Mouse (Mus musculus) forebrain, embryonic 13.5 days (tissue): ENCODE measurements at regions not wholly inside any gene's neighbourhood (a gene's known extent, or its start where the extent isn't known, plus 50 kb on each side); places are given as distances from the start of the nearest gene placed in this dataset.

Experiments used
- ATAC-seq: fragments of 200-750 bp; cut with Nextera tagmentation; 2 replicates; pipeline ENCODE4 v1.8.0; 2017
- H3K27ac ChIP-seq: fragments of 300-500 bp; sonication (generic); 2 replicates; pipeline ENCODE4 v1.5.1; 2015; ENCODE audit warnings: inconsistent platforms, mild to moderate bottlenecking, moderate library complexity
- H3K27me3 ChIP-seq: fragments of 300-500 bp; sonication (generic); 2 replicates; pipeline ENCODE4 v1.6.1; 2015; ENCODE audit warnings: mild to moderate bottlenecking, inconsistent platforms
- H3K36me3 ChIP-seq: fragments of 300-500 bp; sonication (generic); 2 replicates; pipeline ENCODE4 v1.6.1; 2015; ENCODE audit warnings: mild to moderate bottlenecking, inconsistent platforms; ENCODE audit not compliant: poor library complexity, severe bottlenecking
- H3K4me1 ChIP-seq: fragments of 300-500 bp; sonication (generic); 2 replicates; pipeline ENCODE4 v1.6.1; 2015; ENCODE audit warnings: inconsistent platforms
- H3K4me2 ChIP-seq: fragments of 300-500 bp; sonication (generic); 2 replicates; pipeline ENCODE4 v1.6.1; 2015; ENCODE audit warnings: inconsistent platforms, mild to moderate bottlenecking, moderate library complexity
- H3K4me3 ChIP-seq: fragments of 300-500 bp; sonication (generic); 2 replicates; pipeline ENCODE4 v1.5.1; 2015; ENCODE audit warnings: mild to moderate bottlenecking, inconsistent platforms
- H3K9ac ChIP-seq: fragments of 300-500 bp; sonication (generic); 2 replicates; pipeline ENCODE4 v1.6.1; 2015; ENCODE audit warnings: mild to moderate bottlenecking, inconsistent platforms
- H3K9me3 ChIP-seq: fragments of 300-500 bp; sonication (generic); replicated peaks from 2 replicates; pipeline ENCODE4 v1.6.1; 2016; ENCODE audit warnings: inconsistent platforms
- WGBS: fragments of 180-500 bp; shearing (Covaris S2); methylation state at CpG from one replicate; pipeline ENCODE4 v1.1.7; 2015; 5-methylcytosine and 5-hydroxymethylcytosine counted together

DNA sequence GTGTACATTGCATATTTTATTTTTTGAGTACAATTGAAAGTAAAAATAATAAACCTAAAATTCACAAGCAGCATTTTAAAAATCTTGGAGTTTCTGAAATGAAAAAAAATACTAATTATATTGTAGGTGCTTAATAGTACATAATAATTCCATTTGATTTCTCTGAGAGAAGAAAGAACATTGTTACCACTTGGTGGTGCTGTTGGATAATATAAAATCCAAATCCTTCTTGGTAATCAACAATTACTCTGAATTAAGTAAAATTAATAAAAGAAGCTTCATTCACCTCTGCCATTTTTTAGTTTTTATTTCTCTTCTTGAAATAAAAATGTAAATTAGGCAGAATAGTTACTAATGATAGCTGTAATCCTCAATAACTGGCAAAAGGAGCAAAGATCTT, 563.2 kb upstream of the Pcdh20 start:
- Histone ChIP-seq H3K36me3 (no peaks in the 10 kb centered on the region), H3K4me1 (no peaks in the 10 kb centered on the region), H3K9ac (no peak overlapping the region), H3K9me3 (no peaks in the 10 kb centered on the region; the same call in 1 of the 2 replicates), H3K27ac (no peak overlapping the region), H3K27me3 (no peaks in the 10 kb centered on the region), H3K4me3 (no peak overlapping the region), H3K4me2 (no peak overlapping the region)
- no peak for ATAC-seq

DNA sequence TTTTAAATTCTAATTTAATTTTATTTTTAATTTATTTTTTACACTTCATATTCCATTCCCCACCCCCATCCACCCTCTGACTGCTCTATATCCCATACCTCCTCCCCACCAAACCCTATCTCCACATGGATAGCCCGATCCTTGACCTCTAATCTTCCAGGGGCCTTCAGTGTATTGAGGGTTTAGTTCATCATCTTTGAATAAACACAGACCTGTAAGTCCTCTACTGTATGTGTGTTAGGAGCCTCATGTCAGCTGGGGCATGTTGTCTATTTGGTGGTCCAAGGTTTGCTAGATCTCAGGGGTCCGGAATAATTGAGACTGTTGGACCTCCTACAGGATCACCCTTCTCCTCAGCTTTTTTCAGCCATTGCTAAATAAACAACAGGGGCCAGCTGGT, 540.2 kb upstream of the Pcdh20 start:
- H3K27ac ChIP-seq: no peak overlapping the region
- H3K4me3 ChIP-seq: no peak overlapping the region
- no peaks in the 10 kb centered on the region for H3K27me3 ChIP-seq
- no peaks in the 10 kb centered on the region for H3K4me1 ChIP-seq
- no peak for ATAC-seq
- no peaks in the 10 kb centered on the region for H3K9me3 ChIP-seq
- H3K4me2 ChIP-seq: no peak overlapping the region
- H3K9ac ChIP-seq: no peak overlapping the region
- 92% methylated on average over 2 of the region's 2 CpGs for WGBS
- no peaks in the 10 kb centered on the region for H3K36me3 ChIP-seq

DNA sequence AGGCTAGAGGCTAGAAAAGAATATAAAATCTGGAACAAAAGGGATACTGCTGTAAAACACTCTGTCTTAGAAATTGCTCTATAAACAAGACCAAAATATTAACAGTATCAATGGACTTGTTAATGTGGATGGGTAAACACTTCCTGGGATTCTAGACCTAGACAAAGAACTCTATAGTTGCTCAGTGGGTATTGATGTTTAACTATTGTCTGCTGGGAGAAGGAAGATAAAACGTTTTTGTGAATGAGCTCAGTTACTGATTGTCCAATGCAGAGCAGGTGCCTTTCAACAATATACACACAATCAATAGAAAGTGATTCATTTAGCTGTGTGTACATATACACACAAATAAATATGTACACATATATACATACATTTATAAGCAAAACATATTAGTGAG, 538.5 kb upstream of the Pcdh20 start:
- Histone ChIP-seq H3K27ac (no peak overlapping the region), H3K27me3 (no peaks in the 10 kb centered on the region), H3K36me3 (no peaks in the 10 kb centered on the region), H3K9ac (no peak overlapping the region), H3K4me3 (no peak overlapping the region), H3K4me2 (no peak overlapping the region), H3K4me1 (no peaks in the 10 kb centered on the region), H3K9me3 (no peaks in the 10 kb centered on the region)
- ATAC-seq: no peak
- 29% methylated on average over 1 of the region's 1 CpGs for WGBS

DNA sequence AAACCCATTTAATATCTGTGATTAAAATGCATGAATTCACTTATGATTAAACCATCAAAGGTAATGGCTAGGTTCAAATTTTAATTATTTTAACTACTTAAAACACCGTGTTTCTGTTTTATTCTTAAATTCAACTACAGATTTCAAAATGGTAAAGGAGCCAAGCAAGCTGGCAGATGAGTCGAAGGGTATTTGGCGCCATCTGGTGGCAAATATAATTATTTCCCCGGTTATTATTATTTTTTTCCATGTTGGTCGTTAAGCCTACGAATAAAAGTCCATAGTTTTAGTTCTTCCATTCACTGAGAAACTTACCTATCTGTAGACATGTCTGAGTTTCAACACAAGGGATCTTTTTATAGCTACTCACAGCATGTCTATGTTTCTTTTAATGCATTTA, 510.7 kb upstream of the Pcdh20 start:
- H3K4me1 ChIP-seq: no peaks in the 10 kb centered on the region
- H3K9ac ChIP-seq: no peak overlapping the region
- no peaks in the 10 kb centered on the region for H3K9me3 ChIP-seq
- no peak overlapping the region for H3K4me3 ChIP-seq
- no peaks in the 10 kb centered on the region for H3K27me3 ChIP-seq
- H3K27ac ChIP-seq: no peak overlapping the region
- no peak overlapping the region for H3K4me2 ChIP-seq
- ATAC-seq: 0 out of 2 replicates have a peak, but pooled peaks have one; percentile 10
- H3K36me3 ChIP-seq: no peaks in the 10 kb centered on the region
- 12% methylated on average over 6 of the region's 6 CpGs for WGBS

DNA sequence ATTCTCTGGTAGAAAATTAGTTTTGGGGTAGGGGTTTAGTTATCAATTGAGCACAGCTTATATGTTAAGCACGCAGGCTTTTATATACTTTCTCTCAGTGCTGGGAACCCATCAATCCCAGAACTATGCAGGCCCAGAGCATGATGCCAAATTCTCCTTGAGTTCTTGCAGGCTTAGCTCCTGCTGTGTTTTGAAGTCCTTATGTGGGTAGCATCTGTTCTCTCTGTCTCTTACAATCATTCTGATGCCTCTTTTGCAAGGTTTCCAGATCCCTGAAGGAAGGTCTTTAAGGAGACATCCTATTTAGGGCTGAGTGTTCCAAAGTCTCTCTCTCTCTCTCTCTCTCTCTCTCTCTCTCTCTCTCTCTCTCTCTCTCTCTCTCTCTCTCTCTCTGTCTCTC, 504.8 kb upstream of the Pcdh20 start:
- H3K27me3 ChIP-seq: no peaks in the 10 kb centered on the region
- no peak for ATAC-seq

DNA sequence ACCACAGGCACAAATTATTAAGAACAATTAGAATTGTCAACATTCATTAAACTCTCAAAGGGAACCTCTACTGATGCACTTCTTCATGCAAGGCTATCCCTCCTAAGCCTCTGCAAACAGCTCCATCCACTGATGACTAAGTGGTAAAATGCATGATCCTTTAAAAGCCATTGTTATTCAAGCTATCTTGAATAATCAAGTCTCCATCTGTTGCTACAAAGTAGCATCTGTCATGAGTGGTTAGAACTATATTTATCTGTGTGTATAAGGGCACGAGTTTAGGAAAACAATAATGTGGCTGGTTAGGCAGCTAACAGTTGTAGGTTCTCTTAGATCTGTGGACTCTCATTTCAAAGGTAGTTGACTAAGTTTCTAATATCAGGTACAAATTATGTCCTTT, 463.4 kb upstream of the Pcdh20 start:
- Histone ChIP-seq H3K4me2 (no peak overlapping the region), H3K27me3 (no peaks in the 10 kb centered on the region), H3K9ac (no peak overlapping the region), H3K27ac (no peak overlapping the region), H3K36me3 (no peaks in the 10 kb centered on the region), H3K4me1 (no peaks in the 10 kb centered on the region), H3K9me3 (no peaks in the 10 kb centered on the region), H3K4me3 (no peak overlapping the region)
- 65% methylated on average over 1 of the region's 1 CpGs for WGBS
- no peak for ATAC-seq

More for the DNA sequence above, 504.8 kb upstream of the Pcdh20 start:
- Histone ChIP-seq H3K9ac (no peak overlapping the region), H3K36me3 (no peaks in the 10 kb centered on the region), H3K4me2 (no peak overlapping the region), H3K4me3 (no peak overlapping the region), H3K4me1 (no peaks in the 10 kb centered on the region), H3K27ac (no peak overlapping the region), H3K9me3 (no peaks in the 10 kb centered on the region)
- whole genome bisulfite sequencing: 96% methylated on average over 1 of the region's 1 CpGs
